Mouse (Mus musculus): Measurements from ENCODE around the gene Pitpna. TPM values are rescaled to one million over a fixed set of nuclear protein-coding genes. Genes with fewer than 3 reads are reported as not detected.

The Pitpna gene
- 86.1 and 90.2 TPM in 2 replicates for polyA plus RNA-seq (2015; fragmentation: Nextera tagmentation; extraction: Ambion mirVana)

- H3K4me3 ChIP-seq (replicated peaks; ENCODE audit: low read length) = peak within 1 kb of the TSS; percentile 73
- 4% methylated on average over 49 of the region's 49 CpGs for WGBS
- no peaks in the 10 kb centered on the region for H3K9me3 ChIP-seq (ENCODE audit: control insufficient read depth, low read length)
- H3K27ac ChIP-seq (ENCODE audit: low read length) = peak within 1 kb of the TSS; percentile 74
- peak within 1 kb of the TSS; percentile 93 for H3K4me2 ChIP-seq (ENCODE audit: low read length)
- peak; percentile 98 for ATAC-seq
- no peaks in the 10 kb centered on the region for H3K27me3 ChIP-seq (replicated peaks; ENCODE audit: control insufficient read depth, insufficient read depth, low read length)
- peak within 1 kb of the TSS; percentile 91 for H3K9ac ChIP-seq (replicated peaks; ENCODE audit: low read depth, low read length)
- peaks cover 23% of the 10 kb centered on the region for H3K4me1 ChIP-seq (replicated peaks; ENCODE audit: control insufficient read depth, insufficient read depth, low read length)
- H3K36me3 ChIP-seq (ENCODE audit: control insufficient read depth, insufficient read depth) = no peaks in the 10 kb centered on the region
These were observed at the start of gene Pitpna for GRCm38 (mm10) chr11:75587493-75588284. Gene Pitpna (plus strand): TSS chr11:75588097.

- H3K4me3 ChIP-seq (replicated peaks; ENCODE audit: low read length) = no peak overlapping the region
- H3K4me1 ChIP-seq (replicated peaks; ENCODE audit: control insufficient read depth, insufficient read depth, low read length) = peaks cover 35% of the 10 kb centered on the region
- H3K4me2 ChIP-seq (ENCODE audit: low read length) = no peak overlapping the region
- no peak overlapping the region for H3K9ac ChIP-seq (replicated peaks; ENCODE audit: low read depth, low read length)
- H3K27me3 ChIP-seq (replicated peaks; ENCODE audit: control insufficient read depth, insufficient read depth, low read length) = no peaks in the 10 kb centered on the region
- H3K27ac ChIP-seq (ENCODE audit: low read length) = no peak overlapping the region
- whole genome bisulfite sequencing = 58% methylated on average over 9 of the region's 9 CpGs
- no peak for ATAC-seq
- no peaks in the 10 kb centered on the region for H3K9me3 ChIP-seq (ENCODE audit: control insufficient read depth, low read length)
- no peaks in the 10 kb centered on the region for H3K36me3 ChIP-seq (ENCODE audit: control insufficient read depth, insufficient read depth)
These were observed 49.5 kb upstream of the Pitpna start for GRCm38 (mm10) chr11:75538184-75538969.

- no peak overlapping the region for H3K27ac ChIP-seq (ENCODE audit: low read length)
These were observed 49.0 kb upstream of the Pitpna start for GRCm38 (mm10) chr11:75538970-75539299.

GRCm38 (mm10) chr11:75540209-75540608 is 47.7 kb upstream of the Pitpna start:
- Histone ChIP-seq H3K4me3 (replicated peaks; ENCODE audit: low read length) (no peak overlapping the region), H3K36me3 (ENCODE audit: control insufficient read depth, insufficient read depth) (no peaks in the 10 kb centered on the region; the same call in 1 of the 2 replicates), H3K9ac (replicated peaks; ENCODE audit: low read depth, low read length) (no peak overlapping the region), H3K27me3 (replicated peaks; ENCODE audit: control insufficient read depth, insufficient read depth, low read length) (no peaks in the 10 kb centered on the region), H3K9me3 (ENCODE audit: control insufficient read depth, low read length) (no peaks in the 10 kb centered on the region), H3K4me1 (replicated peaks; ENCODE audit: control insufficient read depth, insufficient read depth, low read length) (peaks cover 24% of the 10 kb centered on the region), H3K27ac (ENCODE audit: low read length) (no peak overlapping the region), H3K4me2 (ENCODE audit: low read length) (no peak overlapping the region)
- 77% methylated on average over 8 of the region's 8 CpGs for WGBS
- no peak for ATAC-seq

More at GRCm38 (mm10) chr11:75538970-75539299, 49.0 kb upstream of the Pitpna start:
- Histone ChIP-seq H3K4me2 (ENCODE audit: low read length) (no peak overlapping the region), H3K9ac (replicated peaks; ENCODE audit: low read depth, low read length) (no peak overlapping the region), H3K27me3 (replicated peaks; ENCODE audit: control insufficient read depth, insufficient read depth, low read length) (no peaks in the 10 kb centered on the region), H3K36me3 (ENCODE audit: control insufficient read depth, insufficient read depth) (no peaks in the 10 kb centered on the region), H3K4me3 (replicated peaks; ENCODE audit: low read length) (no peak overlapping the region), H3K9me3 (ENCODE audit: control insufficient read depth, low read length) (no peaks in the 10 kb centered on the region), H3K4me1 (replicated peaks; ENCODE audit: control insufficient read depth, insufficient read depth, low read length) (peaks cover 33% of the 10 kb centered on the region)
- 77% methylated on average over 13 of the region's 13 CpGs for WGBS
- ATAC-seq = no peak

GRCm38 (mm10) chr11:75540710-75541581 is 47.0 kb upstream of the Pitpna start:
- Histone ChIP-seq H3K4me2 (ENCODE audit: low read length) (no peak overlapping the region), H3K27ac (ENCODE audit: low read length) (peak overlapping the region; percentile 53), H3K9ac (replicated peaks; ENCODE audit: low read depth, low read length) (no peak overlapping the region), H3K4me1 (replicated peaks; ENCODE audit: control insufficient read depth, insufficient read depth, low read length) (peaks cover 20% of the 10 kb centered on the region), H3K27me3 (replicated peaks; ENCODE audit: control insufficient read depth, insufficient read depth, low read length) (no peaks in the 10 kb centered on the region), H3K4me3 (replicated peaks; ENCODE audit: low read length) (no peak overlapping the region), H3K9me3 (ENCODE audit: control insufficient read depth, low read length) (no peaks in the 10 kb centered on the region), H3K36me3 (ENCODE audit: control insufficient read depth, insufficient read depth) (no peaks in the 10 kb centered on the region; the same call in 1 of the 2 replicates)
- 57% methylated on average over 19 of the region's 19 CpGs for WGBS
- peak; percentile 72; the same call in 1 of the 2 replicates for ATAC-seq

- ATAC-seq = no peak
- H3K27me3 ChIP-seq (replicated peaks; ENCODE audit: control insufficient read depth, insufficient read depth, low read length) = no peaks in the 10 kb centered on the region
These were observed 43.2 kb upstream of the Pitpna start for GRCm38 (mm10) chr11:75544713-75545112.

GRCm38 (mm10) chr11:75546057-75546456 is 41.8 kb upstream of the Pitpna start:
- no peak overlapping the region for H3K4me3 ChIP-seq (replicated peaks; ENCODE audit: low read length)
- no peaks in the 10 kb centered on the region for H3K9me3 ChIP-seq (ENCODE audit: control insufficient read depth, low read length)
- H3K4me2 ChIP-seq (ENCODE audit: low read length) = no peak overlapping the region
- WGBS = 76% methylated on average over 4 of the region's 4 CpGs
- H3K27ac ChIP-seq (ENCODE audit: low read length) = no peak overlapping the region
- H3K9ac ChIP-seq (replicated peaks; ENCODE audit: low read depth, low read length) = no peak overlapping the region
- no peaks in the 10 kb centered on the region; the same call in 1 of the 2 replicates for H3K36me3 ChIP-seq (ENCODE audit: control insufficient read depth, insufficient read depth)
- no peak for ATAC-seq
- H3K4me1 ChIP-seq (replicated peaks; ENCODE audit: control insufficient read depth, insufficient read depth, low read length) = peaks cover 15% of the 10 kb centered on the region
- H3K27me3 ChIP-seq (replicated peaks; ENCODE audit: control insufficient read depth, insufficient read depth, low read length) = no peaks in the 10 kb centered on the region

More at GRCm38 (mm10) chr11:75544713-75545112, 43.2 kb upstream of the Pitpna start:
- Histone ChIP-seq H3K27ac (ENCODE audit: low read length) (no peak overlapping the region), H3K4me3 (replicated peaks; ENCODE audit: low read length) (no peak overlapping the region), H3K9me3 (ENCODE audit: control insufficient read depth, low read length) (no peaks in the 10 kb centered on the region), H3K4me2 (ENCODE audit: low read length) (no peak overlapping the region), H3K9ac (replicated peaks; ENCODE audit: low read depth, low read length) (no peak overlapping the region), H3K4me1 (replicated peaks; ENCODE audit: control insufficient read depth, insufficient read depth, low read length) (peaks cover 14% of the 10 kb centered on the region), H3K36me3 (ENCODE audit: control insufficient read depth, insufficient read depth) (no peaks in the 10 kb centered on the region; the same call in 1 of the 2 replicates)
- WGBS = 74% methylated on average over 9 of the region's 9 CpGs

GRCm38 (mm10) chr11:75549658-75550111 is 38.2 kb upstream of the Pitpna start:
- H3K9ac ChIP-seq (replicated peaks; ENCODE audit: low read depth, low read length) = no peak overlapping the region
- no peaks in the 10 kb centered on the region for H3K27me3 ChIP-seq (replicated peaks; ENCODE audit: control insufficient read depth, insufficient read depth, low read length)
- 49% methylated on average over 5 of the region's 5 CpGs for WGBS
- H3K4me3 ChIP-seq (replicated peaks; ENCODE audit: low read length) = no peak overlapping the region
- no peak overlapping the region for H3K27ac ChIP-seq (ENCODE audit: low read length)
- no peaks in the 10 kb centered on the region for H3K9me3 ChIP-seq (ENCODE audit: control insufficient read depth, low read length)
- ATAC-seq = no peak
- H3K36me3 ChIP-seq (ENCODE audit: control insufficient read depth, insufficient read depth) = no peaks in the 10 kb centered on the region; the same call in 1 of the 2 replicates
- no peak overlapping the region for H3K4me2 ChIP-seq (ENCODE audit: low read length)
- peaks cover 19% of the 10 kb centered on the region for H3K4me1 ChIP-seq (replicated peaks; ENCODE audit: control insufficient read depth, insufficient read depth, low read length)

All from forebrain, embryonic 16.5 days (tissue).